Mouse (Mus musculus): ENCODE measurements around the gene Tanc2. TPM values are rescaled to one million over a fixed set of nuclear protein-coding genes. Genes with fewer than 3 reads are reported as not detected.
A peak's percentile ranks its signal among the peaks of the same experiment; 100 is the strongest.

The Tanc2 gene
- polyA plus RNA-seq, 1 experiment from 2014 or later, result 11.6 TPM

- H3K4me2 ChIP-seq (replicated peaks; ENCODE audit: low read depth, low read length), result no peak overlapping the region
- no peaks in the 10 kb centered on the region for H3K9me3 ChIP-seq (ENCODE audit: low read length)
- no peak for DNase-seq (ENCODE audit: low spot score)
- no peak overlapping the region for H3K4me3 ChIP-seq (ENCODE audit: low read depth, low read length)
- no peak overlapping the region for H3K27ac ChIP-seq (ENCODE audit: low read length)
- H3K4me1 ChIP-seq (ENCODE audit: insufficient read depth, low read depth, low read length), result peaks cover 16% of the 10 kb centered on the region; the same call in 1 of the 2 replicates
- H3K36me3 ChIP-seq (ENCODE audit: insufficient read depth, low read length), result no peaks in the 10 kb centered on the region
- ATAC-seq, result no peak
- no peak overlapping the region for H3K9ac ChIP-seq (replicated peaks; ENCODE audit: low read depth)
- no peaks in the 10 kb centered on the region for H3K27me3 ChIP-seq (replicated peaks; ENCODE audit: insufficient read depth, low read length)
- WGBS, result 72% methylated on average over 8 of the region's 8 CpGs
- TF ChIP-seq EP300 (IDR thresholded peaks at IDR 0.05) (no peak), CTCF (IDR thresholded peaks at IDR 0.05) (no peak)
Measured at GRCm38 (mm10) chr11:105941973-105942372, 352.2 kb downstream of the Tanc2 start.

GRCm38 (mm10) chr11:105943133-105944102 is 353.6 kb downstream of the Tanc2 start:
- Histone ChIP-seq H3K4me1 (ENCODE audit: insufficient read depth, low read depth, low read length) (peaks cover 22% of the 10 kb centered on the region; the same call in 1 of the 2 replicates), H3K9me3 (ENCODE audit: low read length) (no peaks in the 10 kb centered on the region), H3K4me2 (replicated peaks; ENCODE audit: low read depth, low read length) (peak overlapping the region; percentile 90), H3K36me3 (ENCODE audit: insufficient read depth, low read length) (no peaks in the 10 kb centered on the region), H3K9ac (replicated peaks; ENCODE audit: low read depth) (peak overlapping the region; percentile 65), H3K4me3 (ENCODE audit: low read depth, low read length) (peak overlapping the region; percentile 65), H3K27ac (ENCODE audit: low read length) (peak overlapping the region; percentile 96), H3K27me3 (replicated peaks; ENCODE audit: insufficient read depth, low read length) (no peaks in the 10 kb centered on the region)
- ATAC-seq (peak; percentile 65), DNase-seq (ENCODE audit: low spot score) (peak; percentile 91)
- WGBS, result 5% methylated on average over 35 of the region's 47 CpGs
- peak; percentile 50; the same call in 1 of the 2 replicates for TF ChIP-seq EP300 (IDR thresholded peaks at IDR 0.05)
- TF ChIP-seq CTCF (IDR thresholded peaks at IDR 0.05), result no peak

GRCm38 (mm10) chr11:105944126-105944621 is 354.4 kb downstream of the Tanc2 start:
- peak overlapping the region; percentile 90 for H3K4me2 ChIP-seq (replicated peaks; ENCODE audit: low read depth, low read length)
- peak overlapping the region; percentile 96 for H3K27ac ChIP-seq (ENCODE audit: low read length)
- ATAC-seq (peak; percentile 71), DNase-seq (ENCODE audit: low spot score) (peak; percentile 82)
- no peaks in the 10 kb centered on the region for H3K9me3 ChIP-seq (ENCODE audit: low read length)
- H3K4me3 ChIP-seq (ENCODE audit: low read depth, low read length), result peak overlapping the region; percentile 65
- H3K36me3 ChIP-seq (ENCODE audit: insufficient read depth, low read length), result no peaks in the 10 kb centered on the region
- TF ChIP-seq CTCF (IDR thresholded peaks at IDR 0.05) (peak; percentile 68), EP300 (IDR thresholded peaks at IDR 0.05) (no peak)
- WGBS, result under 1% methylated on average over 47 of the region's 59 CpGs
- H3K27me3 ChIP-seq (replicated peaks; ENCODE audit: insufficient read depth, low read length), result no peaks in the 10 kb centered on the region
- H3K4me1 ChIP-seq (ENCODE audit: insufficient read depth, low read depth, low read length), result peaks cover 22% of the 10 kb centered on the region; the same call in 1 of the 2 replicates
- peak overlapping the region; percentile 65 for H3K9ac ChIP-seq (replicated peaks; ENCODE audit: low read depth)

- Histone ChIP-seq H3K9me3 (ENCODE audit: low read length) (no peaks in the 10 kb centered on the region), H3K4me3 (ENCODE audit: low read depth, low read length) (no peak overlapping the region), H3K9ac (replicated peaks; ENCODE audit: low read depth) (no peak overlapping the region), H3K36me3 (ENCODE audit: insufficient read depth, low read length) (no peaks in the 10 kb centered on the region), H3K4me2 (replicated peaks; ENCODE audit: low read depth, low read length) (peak overlapping the region; percentile 90), H3K27ac (ENCODE audit: low read length) (peak overlapping the region; percentile 96), H3K27me3 (replicated peaks; ENCODE audit: insufficient read depth, low read length) (no peaks in the 10 kb centered on the region), H3K4me1 (ENCODE audit: insufficient read depth, low read depth, low read length) (peaks cover 22% of the 10 kb centered on the region; the same call in 1 of the 2 replicates)
- ATAC-seq (peak; percentile 76), DNase-seq (ENCODE audit: low spot score) (peak; percentile 85)
- 34% methylated on average over 16 of the region's 16 CpGs for WGBS
- TF ChIP-seq EP300 (IDR thresholded peaks at IDR 0.05) (peak; percentile 90), CTCF (IDR thresholded peaks at IDR 0.05) (peak; percentile 12; the same call in 1 of the 2 replicates)
Measured at GRCm38 (mm10) chr11:105944770-105945672, 355.2 kb downstream of the Tanc2 start.

- H3K4me1 ChIP-seq (ENCODE audit: insufficient read depth, low read depth, low read length), result peaks cover 22% of the 10 kb centered on the region; the same call in 1 of the 2 replicates
- H3K9ac ChIP-seq (replicated peaks; ENCODE audit: low read depth), result no peak overlapping the region
- 0 out of 2 replicates have a peak overlapping the region, but pooled peaks have one; percentile 96 for H3K27ac ChIP-seq (ENCODE audit: low read length)
- no peaks in the 10 kb centered on the region for H3K27me3 ChIP-seq (replicated peaks; ENCODE audit: insufficient read depth, low read length)
- ATAC-seq (peak; percentile 6; the same call in 1 of the 2 replicates), DNase-seq (ENCODE audit: low spot score) (peak; percentile 75)
- 21% methylated on average over 11 of the region's 11 CpGs for WGBS
- H3K9me3 ChIP-seq (ENCODE audit: low read length), result no peaks in the 10 kb centered on the region
- H3K4me3 ChIP-seq (ENCODE audit: low read depth, low read length), result no peak overlapping the region
- TF ChIP-seq EP300 (IDR thresholded peaks at IDR 0.05) (peak; percentile 30; the same call in 1 of the 2 replicates), CTCF (IDR thresholded peaks at IDR 0.05) (no peak)
- no peaks in the 10 kb centered on the region for H3K36me3 ChIP-seq (ENCODE audit: insufficient read depth, low read length)
- H3K4me2 ChIP-seq (replicated peaks; ENCODE audit: low read depth, low read length), result no peak overlapping the region
Measured at GRCm38 (mm10) chr11:105946694-105947154, 356.9 kb downstream of the Tanc2 start.

Data from lung, postnatal 0 days (tissue).